Mouse (Mus musculus): ENCODE results near the gene Bsn.
"Not testable (repeated sequence)": the region's sequence is repeated elsewhere in the genome, so short reads cannot be mapped to it uniquely, and the experiment has no call there.

Gene Bsn

DNA sequence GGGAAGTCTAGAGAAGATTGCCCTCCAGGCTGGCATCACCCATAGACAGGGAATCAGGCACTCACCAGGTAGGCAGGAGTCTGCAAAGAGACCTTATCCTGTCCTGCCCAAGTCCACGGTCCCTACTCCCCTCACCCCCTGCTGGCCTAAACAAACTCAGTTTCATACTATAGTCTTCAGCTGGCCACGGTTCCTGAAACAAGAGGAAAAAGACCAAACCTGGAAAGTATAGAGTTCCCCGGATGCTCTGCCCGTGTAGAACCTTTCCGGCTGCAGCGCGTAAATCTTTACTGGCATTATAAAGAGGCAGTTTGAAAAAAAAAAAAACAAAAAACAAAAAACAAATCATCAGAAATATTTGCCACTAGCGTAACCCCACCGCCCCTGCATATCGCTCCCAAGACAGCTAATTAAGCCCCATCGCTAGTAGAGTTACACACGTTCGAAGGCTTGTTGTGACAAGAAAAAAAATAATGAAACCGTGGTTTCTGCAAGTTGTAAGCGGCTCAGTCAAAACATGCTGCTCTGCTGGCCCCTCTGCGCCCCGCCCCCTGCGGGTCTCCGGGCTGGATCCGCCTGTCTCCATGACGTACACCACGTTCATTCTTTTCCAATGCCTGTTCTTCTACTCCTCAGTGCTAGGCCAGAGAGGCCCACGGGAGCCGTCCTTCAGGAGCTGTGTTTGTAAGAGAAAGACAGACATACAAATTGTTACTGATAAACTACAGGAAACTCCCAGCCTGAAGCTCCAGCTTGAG lies 6.9 kb upstream of the Bsn start:
- no peak for DNase-seq

DNA sequence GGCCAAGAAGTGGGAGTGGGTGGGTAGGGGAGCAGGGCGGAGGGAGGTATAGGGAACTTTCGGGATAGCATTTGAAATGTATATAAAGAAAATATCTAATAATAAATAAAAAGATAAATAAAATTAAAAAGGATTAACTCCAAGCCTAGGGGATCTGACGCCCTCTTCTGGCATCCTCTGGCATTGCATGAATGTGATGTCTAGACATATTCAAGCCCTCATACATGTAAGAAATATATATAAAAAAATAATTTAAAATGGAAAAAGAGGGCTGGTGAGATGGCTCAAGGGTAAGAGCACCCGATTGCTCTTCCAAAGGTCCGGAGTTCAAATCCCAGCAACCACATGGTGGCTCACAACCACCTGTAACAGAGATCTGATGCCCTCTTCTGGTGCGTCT lies 6.0 kb upstream of the Bsn start:
- DNase-seq, result not testable (repeated sequence)

DNA sequence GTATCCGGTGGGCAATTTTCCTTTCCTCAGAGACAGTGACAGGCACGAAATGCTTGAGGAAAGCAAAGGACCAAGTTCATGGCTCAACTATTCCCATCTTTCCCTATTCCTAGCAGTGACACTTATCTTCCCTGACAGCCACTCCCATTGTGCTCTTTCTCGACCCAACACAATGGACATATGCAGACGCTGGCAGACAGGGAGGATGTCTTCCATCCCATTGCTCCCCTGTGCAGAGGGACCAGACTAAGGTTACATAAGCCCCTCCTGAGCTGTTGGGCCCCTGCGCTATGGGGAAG lies 747 bp downstream of the Bsn start:
- DNase-seq, result no peak

DNA sequence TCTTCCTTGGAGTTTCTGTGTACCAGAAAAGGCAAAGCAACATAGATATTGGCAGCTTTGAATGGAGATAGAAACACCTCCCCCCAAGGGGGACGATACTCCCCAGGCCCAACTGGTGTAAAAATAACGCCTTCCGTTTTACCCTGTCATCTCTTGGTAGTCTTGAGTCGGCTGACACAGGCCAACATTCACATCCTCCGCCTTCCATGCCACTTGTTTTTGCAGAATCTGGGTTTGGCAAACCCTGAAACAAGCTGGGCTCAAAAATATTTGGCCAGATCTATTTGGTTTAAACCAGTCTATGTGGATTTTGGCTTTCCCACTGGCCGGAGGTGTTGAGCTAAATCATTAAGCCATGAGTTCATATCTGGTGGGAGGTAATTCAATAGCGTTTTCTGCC lies 1.2 kb downstream of the Bsn start:
- no peak for DNase-seq

GRCm38 (mm10) chr9:108188511-108188910 lies 1.7 kb downstream of the Bsn start:
- no peak for DNase-seq

DNA sequence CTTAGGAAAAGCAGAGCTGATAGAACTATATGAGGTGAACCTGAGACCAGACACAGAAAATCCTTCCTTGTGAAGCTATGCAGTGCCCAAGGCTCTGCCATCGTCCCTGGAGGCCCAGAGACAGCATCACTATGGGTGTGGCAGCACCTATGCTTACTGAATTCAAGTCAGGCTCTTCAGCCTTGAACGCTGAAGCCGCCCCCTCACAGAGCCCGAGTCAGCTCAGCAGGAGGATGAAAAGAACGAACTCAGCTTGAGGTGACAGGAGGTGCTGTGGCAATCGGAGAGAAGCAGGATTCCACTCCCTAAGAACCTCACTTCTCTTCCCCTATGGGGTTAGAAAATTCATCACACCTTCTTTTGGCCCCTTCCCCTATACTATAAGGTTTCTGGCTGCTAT lies 2.6 kb downstream of the Bsn start:
- DNase-seq, result peak; percentile 81

GRCm38 (mm10) chr9:108185786-108186185 lies 4.4 kb downstream of the Bsn start:
- no peak for DNase-seq

GRCm38 (mm10) chr9:108183531-108183994 lies 6.6 kb downstream of the Bsn start:
- DNase-seq, result no peak

DNA sequence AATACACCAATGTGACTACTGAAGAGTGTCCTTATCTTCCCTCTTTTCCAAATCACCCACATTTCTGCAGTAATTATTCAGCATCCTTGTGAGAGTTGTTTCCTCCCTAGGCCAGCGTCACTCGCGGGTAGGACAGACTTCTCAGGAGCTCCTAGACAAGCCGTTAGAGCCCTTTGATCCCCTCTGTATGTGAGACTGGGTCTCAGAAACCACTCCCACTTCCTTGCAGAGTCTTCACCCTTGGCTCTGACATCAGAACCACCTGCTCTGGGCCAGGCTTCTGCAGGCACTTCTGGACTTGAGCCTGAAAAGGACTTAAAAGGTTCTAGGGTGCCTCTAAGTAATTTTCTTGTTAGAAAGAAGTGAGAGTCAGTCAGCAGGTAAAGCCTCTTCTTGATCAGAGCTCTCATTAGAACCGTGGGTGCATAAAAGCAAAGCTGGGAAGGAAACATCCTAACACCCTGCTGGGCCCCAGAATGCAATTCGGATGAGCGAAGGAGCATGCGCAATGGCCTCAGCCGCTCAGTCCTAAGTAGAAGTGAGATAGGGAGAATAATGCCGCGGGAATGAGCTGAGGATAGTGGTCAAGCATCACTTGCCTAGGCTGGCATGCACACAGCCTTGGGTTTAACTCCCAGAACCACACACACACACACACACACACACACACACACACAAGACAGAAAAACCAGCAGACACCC lies 7.2 kb downstream of the Bsn start:
- DNase-seq, result no peak

- DNase-seq, result no peak
Measured at GRCm38 (mm10) chr9:108178391-108178790, 11.8 kb downstream of the Bsn start.

- no peak for DNase-seq
Measured at GRCm38 (mm10) chr9:108175116-108175838, 14.9 kb downstream of the Bsn start.

DNA sequence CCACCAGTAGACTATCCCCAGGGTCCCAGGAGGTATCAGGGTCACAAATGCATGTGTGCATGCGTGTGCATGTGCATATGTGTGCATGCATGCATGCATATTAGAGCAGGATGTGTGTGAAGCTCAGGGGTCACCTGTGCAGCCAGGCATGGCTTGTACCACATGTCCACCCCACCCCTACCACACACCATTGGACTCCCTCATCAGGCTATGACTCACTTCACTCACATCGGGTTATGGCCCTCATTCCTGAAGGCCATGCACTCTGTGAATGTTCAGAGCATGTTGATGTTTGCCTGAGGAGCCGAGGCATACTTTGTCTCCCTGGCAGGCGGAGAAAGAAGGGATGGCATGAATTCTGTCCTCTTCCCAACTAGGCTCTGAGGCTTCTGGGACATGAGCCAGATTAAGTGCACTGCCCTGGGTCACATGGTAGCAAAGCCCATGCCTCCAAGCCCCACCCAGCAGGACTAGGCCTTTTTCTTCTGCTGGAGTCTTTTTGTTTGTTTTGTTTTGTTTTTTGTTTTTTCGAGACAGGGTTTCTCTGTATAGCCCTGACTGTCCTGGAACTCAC lies 17.3 kb downstream of the Bsn start:
- no peak for DNase-seq

DNA sequence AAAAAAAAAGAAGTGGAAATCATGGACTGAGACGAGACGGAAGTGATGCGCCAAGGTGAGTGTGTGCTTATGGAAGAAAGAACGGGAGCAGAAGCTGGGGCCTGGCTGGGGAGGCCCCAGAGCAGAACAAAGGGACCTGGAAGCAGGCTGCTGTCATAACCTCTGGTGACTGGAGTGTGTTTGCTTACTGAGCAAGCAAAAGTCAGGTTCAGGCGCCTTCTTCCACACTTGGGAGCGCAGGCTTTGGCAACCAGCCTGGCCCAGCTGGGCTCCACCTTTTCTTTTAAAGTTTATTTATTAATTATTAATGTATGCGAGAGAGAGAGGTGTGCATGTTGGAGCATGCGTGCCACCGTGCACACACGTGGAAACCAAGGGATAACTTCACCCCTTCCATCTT lies 20.4 kb downstream of the Bsn start:
- DNase-seq, result no peak

- no peak for DNase-seq
Measured at GRCm38 (mm10) chr9:108165143-108165542, 25.0 kb downstream of the Bsn start.

- no peak for DNase-seq
Measured at GRCm38 (mm10) chr9:108163646-108164284, 26.4 kb downstream of the Bsn start.

- no peak for DNase-seq
Measured at GRCm38 (mm10) chr9:108157891-108158290, 32.3 kb downstream of the Bsn start.

GRCm38 (mm10) chr9:108157451-108157850 lies 32.7 kb downstream of the Bsn start:
- peak; percentile 72 for DNase-seq

DNA sequence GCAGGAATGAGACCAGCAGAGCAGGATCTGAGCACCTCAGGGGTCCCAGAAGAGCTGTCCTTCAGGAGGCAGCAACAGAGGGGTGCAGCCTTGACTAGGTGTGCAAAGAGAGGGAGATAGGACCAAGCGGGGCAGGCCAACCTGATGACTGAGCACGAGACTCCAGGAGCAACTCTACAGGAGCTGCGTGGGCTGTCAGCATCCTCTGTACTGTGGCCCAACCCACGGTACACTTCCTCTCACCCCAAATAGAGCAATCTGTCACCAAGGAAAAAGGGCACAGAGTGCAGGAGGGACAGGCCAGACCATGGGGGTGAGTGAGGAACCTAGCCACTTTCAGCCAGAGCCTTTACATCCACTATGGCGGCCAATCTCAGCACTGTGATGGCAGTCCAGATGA lies 33.4 kb downstream of the Bsn start:
- no peak for DNase-seq

GRCm38 (mm10) chr9:108154814-108155213 lies 35.4 kb downstream of the Bsn start:
- DNase-seq, result no peak

DNA sequence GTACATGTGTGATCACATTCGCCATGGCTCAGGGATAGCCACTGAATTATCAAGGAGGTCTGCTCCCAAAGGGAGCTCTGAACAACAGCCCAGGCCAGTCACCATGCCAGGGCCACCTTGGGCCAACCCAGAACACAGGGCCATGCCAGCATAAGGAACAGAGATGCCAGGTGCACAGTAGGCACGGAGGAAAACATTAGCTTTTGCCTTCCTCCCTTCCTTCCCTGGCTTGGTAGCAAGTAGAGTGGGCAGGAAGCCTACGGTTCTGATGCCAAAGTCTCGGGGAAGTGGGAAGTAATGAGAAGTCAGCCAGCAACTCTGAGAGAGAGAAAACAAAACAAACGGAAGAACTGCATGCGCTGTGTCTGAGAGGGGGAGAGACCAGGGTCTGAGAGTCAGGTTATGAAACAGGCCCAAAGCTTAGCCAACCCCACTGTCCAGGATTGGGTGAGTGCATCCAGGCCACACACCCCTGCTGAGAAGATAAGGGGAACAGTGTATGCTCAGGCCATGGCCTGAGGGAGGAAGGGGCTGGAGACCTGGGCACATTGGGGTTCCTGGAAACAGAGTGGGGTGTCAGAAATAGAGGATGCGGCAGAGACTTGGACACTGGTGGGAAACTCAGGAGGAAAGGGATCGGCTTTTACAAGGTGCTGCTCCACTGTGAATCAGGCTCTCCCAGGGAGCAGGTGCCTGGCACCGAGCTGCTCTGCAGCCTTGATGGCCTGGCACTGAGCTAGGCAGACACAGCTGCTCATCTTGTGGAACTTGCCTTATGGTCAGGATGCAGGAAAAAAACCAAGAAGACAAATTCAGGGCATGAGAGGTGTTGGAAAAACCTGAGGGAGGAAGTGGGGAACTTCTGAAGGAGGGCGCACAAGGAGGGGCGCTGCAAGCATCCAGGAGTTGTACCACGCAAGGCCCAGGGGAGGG lies 36.4 kb downstream of the Bsn start:
- DNase-seq, result peak; percentile 80

GRCm38 (mm10) chr9:108150486-108150885 lies 39.7 kb downstream of the Bsn start:
- no peak for DNase-seq

GRCm38 (mm10) chr9:108149817-108150216 lies 40.4 kb downstream of the Bsn start:
- no peak for DNase-seq
